Mouse (Mus musculus) liver, adult 2 months (tissue): ENCODE results near the gene Olfr332.

ENCODE experiments used
- CTCF ChIP-seq: fragments of 200-500 bp; IDR thresholded peaks from 2 replicates; pipeline ENCODE4 v1.5.1; 2011; ENCODE audit warnings: low read depth, low read length, control low read depth
- POLR2A ChIP-seq: fragments of 200-500 bp; IDR thresholded peaks from 2 replicates; pipeline ENCODE4 v1.6.1; 2011; ENCODE audit warnings: low read length, control low read depth; ENCODE audit not compliant: insufficient read depth; ENCODE audit errors: extremely low read depth

GRCm38 (mm10) chr11:58499290-58499689, 6.9 kb upstream of the Olfr332 start:
- TF ChIP-seq CTCF (no peak), POLR2A (no peak)
